Mouse (Mus musculus) myocyte (in vitro differentiated cells): ENCODE results near the gene Il2rb.

Experiments used
- E2F4 ChIP-seq: IDR thresholded peaks from one replicate; pipeline ENCODE4 v1.6.1; 2011; ENCODE audit warnings: mild to moderate bottlenecking, control low read depth, moderate library complexity; ENCODE audit not compliant: insufficient read depth
- POLR2A ChIP-seq: IDR thresholded peaks from one replicate; pipeline ENCODE4 v1.6.1; 2011; ENCODE audit warnings: low read depth, mild to moderate bottlenecking, control low read depth, moderate library complexity; ENCODE audit not compliant: insufficient read length
- POLR2AphosphoS2 ChIP-seq: IDR thresholded peaks from one replicate; pipeline ENCODE4 v1.6.1; 2011; ENCODE audit warnings: low read depth, control low read depth; ENCODE audit not compliant: insufficient read length
- TCF12 ChIP-seq: IDR thresholded peaks from one replicate; pipeline ENCODE4 v1.6.1; 2011; ENCODE audit warnings: mild to moderate bottlenecking, control low read depth; ENCODE audit not compliant: poor library complexity, insufficient read depth, severe bottlenecking
- USF1 ChIP-seq: IDR thresholded peaks from one replicate; pipeline ENCODE4 v1.6.1; 2011; ENCODE audit warnings: low read depth, mild to moderate bottlenecking, control low read depth, moderate library complexity

DNA sequence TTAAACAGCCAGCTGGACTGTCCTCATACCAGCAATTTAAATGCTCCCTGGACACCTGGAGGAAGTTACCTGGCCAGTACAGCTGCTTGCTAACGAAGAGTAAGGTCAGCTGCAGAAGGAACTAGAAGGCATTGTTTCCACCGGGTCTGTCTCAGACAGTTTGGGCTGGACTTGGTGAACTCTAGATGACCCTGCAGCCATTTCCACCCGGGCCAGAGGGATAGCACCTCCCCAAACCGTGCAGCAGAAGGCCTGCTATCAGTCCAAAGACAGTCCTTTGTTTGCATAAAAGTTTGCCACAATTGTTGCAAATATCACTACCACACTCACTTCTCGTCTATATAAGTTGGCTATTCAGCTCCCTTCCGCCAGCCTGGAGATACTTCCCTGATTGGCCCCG, 23.2 kb downstream of the Il2rb start:
- no peak for TF ChIP-seq TCF12
- TF ChIP-seq POLR2A = no peak
- no peak for TF ChIP-seq E2F4
- TF ChIP-seq USF1 = no peak
- TF ChIP-seq POLR2AphosphoS2 = no peak
